Mouse (Mus musculus) embryonic fibroblast, embryonic 13.5 days (primary cell): ENCODE data around the gene Sin3b. TPM values are rescaled to one million over a fixed set of nuclear protein-coding genes. Genes with fewer than 3 reads are reported as not detected.

Experiments
- H3K27ac ChIP-seq: 2 replicates; pipeline ENCODE4 v1.5.1; 2012; ENCODE audit warnings: low read length, control low read depth, inconsistent platforms; ENCODE audit not compliant: insufficient read depth
- H3K4me1 ChIP-seq: 2 replicates; pipeline ENCODE4 v1.6.1; 2011; ENCODE audit warnings: low read length; ENCODE audit not compliant: control insufficient read depth, insufficient read depth
- H3K4me3 ChIP-seq: 2 replicates; pipeline ENCODE4 v1.5.1; 2011; ENCODE audit warnings: mild to moderate bottlenecking, control low read depth, low read length; ENCODE audit not compliant: insufficient read depth
- CTCF ChIP-seq: IDR thresholded peaks from 2 replicates; pipeline ENCODE4 v1.5.1; 2011; ENCODE audit warnings: mild to moderate bottlenecking, control low read depth, low read length, moderate library complexity, borderline replicate concordance; ENCODE audit not compliant: insufficient read depth
- POLR2A ChIP-seq: IDR thresholded peaks from 2 replicates; pipeline ENCODE4 v1.6.1; 2011; ENCODE audit warnings: low read depth, mild to moderate bottlenecking, control low read depth, low read length, moderate library complexity
- polyA plus RNA-seq: library from polyadenylated mRNA; stranded (reverse); fragments of >200 nt; gene quantifications from 2 replicates; pipeline ENCODE4 v1.2.4, GENCODE M21; 2011; ENCODE audit warnings: low read depth; ENCODE audit not compliant: missing spikeins, insufficient read length

Gene Sin3b
- polyA plus RNA-seq, 1 experiment, result 95.0 TPM

GRCm38 (mm10) chr8:72712569-72712968 is 10.5 kb upstream of the Sin3b start:
- no peak overlapping the region for H3K4me3 ChIP-seq
- H3K27ac ChIP-seq, result no peak overlapping the region
- TF ChIP-seq CTCF (no peak), POLR2A (no peak)
- no peaks in the 10 kb centered on the region for H3K4me1 ChIP-seq

GRCm38 (mm10) chr8:72716594-72716993 is 6.5 kb upstream of the Sin3b start:
- Histone ChIP-seq H3K4me1 (no peaks in the 10 kb centered on the region), H3K4me3 (no peak overlapping the region), H3K27ac (no peak overlapping the region)
- TF ChIP-seq CTCF (no peak), POLR2A (no peak)

- TF ChIP-seq CTCF (no peak), POLR2A (no peak)
- Histone ChIP-seq H3K4me3 (no peak overlapping the region), H3K27ac (no peak overlapping the region), H3K4me1 (peaks cover 2% of the 10 kb centered on the region; the same call in 1 of the 2 replicates)
Measured at GRCm38 (mm10) chr8:72720541-72720940, 2.5 kb upstream of the Sin3b start.

GRCm38 (mm10) chr8:72723651-72724001 is 541 bp downstream of the Sin3b start:
- no peak for TF ChIP-seq CTCF
- TF ChIP-seq POLR2A, result no peak
- H3K4me3 ChIP-seq, result peak overlapping the region; percentile 64
- no peak overlapping the region for H3K27ac ChIP-seq
- peaks cover 2% of the 10 kb centered on the region; the same call in 1 of the 2 replicates for H3K4me1 ChIP-seq

- H3K4me1 ChIP-seq, result peaks cover 2% of the 10 kb centered on the region; the same call in 1 of the 2 replicates
- no peak overlapping the region for H3K27ac ChIP-seq
- no peak overlapping the region for H3K4me3 ChIP-seq
- TF ChIP-seq POLR2A (no peak), CTCF (no peak)
Measured at GRCm38 (mm10) chr8:72728636-72729035, 5.6 kb downstream of the Sin3b start.

GRCm38 (mm10) chr8:72735001-72735400 is 11.9 kb downstream of the Sin3b start:
- Histone ChIP-seq H3K27ac (no peak overlapping the region), H3K4me3 (no peak overlapping the region), H3K4me1 (no peaks in the 10 kb centered on the region)
- TF ChIP-seq POLR2A, result no peak
- no peak for TF ChIP-seq CTCF

GRCm38 (mm10) chr8:72736868-72737267 is 13.8 kb downstream of the Sin3b start:
- Histone ChIP-seq H3K27ac (no peak overlapping the region), H3K4me1 (no peaks in the 10 kb centered on the region), H3K4me3 (no peak overlapping the region)
- TF ChIP-seq POLR2A, result no peak
- TF ChIP-seq CTCF, result no peak

- Histone ChIP-seq H3K27ac (no peak overlapping the region), H3K4me1 (no peaks in the 10 kb centered on the region), H3K4me3 (no peak overlapping the region)
- TF ChIP-seq POLR2A, result no peak
- peak; percentile 82; the same call in 1 of the 2 replicates for TF ChIP-seq CTCF
Measured at GRCm38 (mm10) chr8:72746061-72746460, 23.0 kb downstream of the Sin3b start.

GRCm38 (mm10) chr8:72749846-72750245 is 26.8 kb downstream of the Sin3b start:
- H3K27ac ChIP-seq, result no peak overlapping the region
- TF ChIP-seq POLR2A (no peak), CTCF (no peak)
- no peaks in the 10 kb centered on the region for H3K4me1 ChIP-seq
- H3K4me3 ChIP-seq, result no peak overlapping the region

- TF ChIP-seq CTCF (no peak), POLR2A (no peak)
- Histone ChIP-seq H3K4me3 (no peak overlapping the region), H3K4me1 (no peaks in the 10 kb centered on the region), H3K27ac (no peak overlapping the region)
Measured at GRCm38 (mm10) chr8:72750266-72750665, 27.2 kb downstream of the Sin3b start.

- H3K27ac ChIP-seq, result no peak overlapping the region
- H3K4me3 ChIP-seq, result no peak overlapping the region
- H3K4me1 ChIP-seq, result no peaks in the 10 kb centered on the region
- TF ChIP-seq CTCF, result no peak
- TF ChIP-seq POLR2A, result no peak
Measured at GRCm38 (mm10) chr8:72751126-72751525, 28.0 kb downstream of the Sin3b start.
